ENCODE assay signal across 18 mouse cellular contexts in the genomic region with DNA sequence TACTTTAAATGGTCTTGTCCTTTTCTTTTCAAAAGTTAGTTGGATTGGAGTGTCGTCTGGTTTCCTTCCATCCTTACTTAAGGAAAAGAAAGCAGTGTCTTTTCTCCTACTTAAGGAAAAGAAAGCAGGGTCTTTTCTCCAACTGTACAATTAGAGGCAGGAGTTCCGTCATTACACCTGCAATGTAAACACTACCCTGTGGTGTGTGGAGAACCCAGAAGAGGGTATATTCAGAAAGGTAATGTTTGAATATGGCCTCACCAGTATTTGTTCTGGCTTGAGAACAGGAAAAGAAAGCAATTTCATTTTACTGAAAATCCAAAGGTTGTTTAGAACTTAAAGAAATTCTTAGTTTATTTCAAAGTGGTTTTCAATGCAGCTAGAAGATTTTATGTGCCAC. TPM values are rescaled to one million over a fixed set of nuclear protein-coding genes. Genes with fewer than 3 reads are reported as not detected.
"Had no signal": no experiment of that assay in that cellular context is flagged by ENCODE, and none has a peak within 500 bp of the region (broad histone marks: within the 10 kb centered on the region; RNA-seq: fewer than 3 reads in every experiment).

No protein-coding gene starts in this region.

- DNase-seq: layer of hippocampus, adult 9-11 months; liver, embryonic 13.5 days; retina, postnatal 1 day; right cerebral cortex, postnatal 25 days; spleen, adult 18-20 months; thymus, postnatal 25 days had no signal

- H3K27me3 ChIP-seq: limb, embryonic 13.5 days; liver, embryonic 13.5 days; megakaryocyte, embryonic 14.5 days; midbrain, embryonic 13.5 days; neural tube, embryonic 13.5 days had no signal

- H3K27ac ChIP-seq: kidney, postnatal 0 days; limb, embryonic 10.5 days; limb, embryonic 13.5 days; liver, embryonic 13.5 days; midbrain, embryonic 10.5 days; midbrain, embryonic 13.5 days; neural tube, embryonic 13.5 days had no signal

- ATAC-seq: midbrain, embryonic 13.5 days; midbrain, embryonic 16.5 days had no signal

- H3K4me1 ChIP-seq: limb, embryonic 10.5 days; limb, embryonic 13.5 days; liver, embryonic 13.5 days; midbrain, embryonic 10.5 days; midbrain, embryonic 13.5 days; neural tube, embryonic 13.5 days had no signal

- H3K4me3 ChIP-seq: layer of hippocampus, adult 2 months; limb, embryonic 10.5 days; limb, embryonic 13.5 days; liver, embryonic 13.5 days; megakaryocyte, embryonic 14.5 days; midbrain, embryonic 10.5 days; midbrain, embryonic 13.5 days; myocyte; neural tube, embryonic 13.5 days had no signal

- H3K9me3 ChIP-seq: limb, embryonic 10.5 days; limb, embryonic 13.5 days; liver, embryonic 13.5 days; megakaryocyte, embryonic 14.5 days; midbrain, embryonic 10.5 days; midbrain, embryonic 13.5 days; neural tube, embryonic 13.5 days had no signal

- H3K4me2 ChIP-seq: limb, embryonic 13.5 days; liver, embryonic 13.5 days; midbrain, embryonic 13.5 days; neural tube, embryonic 13.5 days had no signal

- H3K36me3 ChIP-seq: limb, embryonic 10.5 days; limb, embryonic 13.5 days; liver, embryonic 13.5 days; midbrain, embryonic 10.5 days; midbrain, embryonic 13.5 days; neural tube, embryonic 13.5 days had no signal

- H3K9ac ChIP-seq: limb, embryonic 13.5 days; liver, embryonic 13.5 days; midbrain, embryonic 13.5 days; neural tube, embryonic 13.5 days had no signal

RNA-seq across cellular contexts. Expression of gene Fam13a, which starts 9.6 kb away (rescaled TPM):
- total RNA-seq: monocyte, adult 5-6 weeks; neutrophil, adult 5-6 weeks had no signal
